11 mouse cellular contexts compared by ENCODE assay signal in genomic region chr16:10905661-10906113, GRCm38 (mm10).
DNase-seq lines count a peak whose midpoint lies in the region; ATAC-seq and TF ChIP-seq lines count a peak whose summit lies in the region.
"Had no signal": no experiment of that assay in that cellular context is flagged by ENCODE, and none has a peak within 500 bp of the region (broad histone marks: within the 10 kb centered on the region; RNA-seq: fewer than 3 reads in every experiment).

No protein-coding gene starts in this region.

- no peaks in the 10 kb centered on the region for H3K36me3 ChIP-seq in forebrain, embryonic 15.5 days
- H3K36me3 ChIP-seq: embryonic facial prominence, embryonic 15.5 days had no signal

- no peaks in the 10 kb centered on the region for H3K27me3 ChIP-seq in cerebellum, adult 2 months (ENCODE audit: control insufficient read depth, insufficient read depth, low read length)
- H3K27me3 ChIP-seq in forebrain, embryonic 15.5 days: no peaks in the 10 kb centered on the region
- H3K27me3 ChIP-seq: embryonic facial prominence, embryonic 15.5 days had no signal

- no peak overlapping the region for H3K4me2 ChIP-seq in forebrain, embryonic 15.5 days (replicated peaks)
- H3K4me2 ChIP-seq: embryonic facial prominence, embryonic 15.5 days had no signal

- no peak overlapping the region for H3K27ac ChIP-seq in cerebellum, adult 2 months (ENCODE audit: insufficient read depth, low read length)
- no peak overlapping the region for H3K27ac ChIP-seq in forebrain, embryonic 15.5 days (replicated peaks)
- H3K27ac ChIP-seq: embryonic facial prominence, embryonic 15.5 days had no signal

- H3K4me1 ChIP-seq in cerebellum, adult 2 months (ENCODE audit: control insufficient read depth, insufficient read depth, low read length): no peaks in the 10 kb centered on the region; the same call in 1 of the 2 replicates
- H3K4me1 ChIP-seq in forebrain, embryonic 15.5 days: no peaks in the 10 kb centered on the region

- no peak for TF ChIP-seq CTCF in cerebellum, adult 2 months (IDR thresholded peaks at IDR 0.05; ENCODE audit: borderline replicate concordance, insufficient read depth, low read depth, low read length)

- peak; percentile 19 for DNase-seq in CD4-positive, CD25-positive, alpha-beta regulatory T cell, adult 2 months (ENCODE audit: low read depth, low spot score)
- DNase-seq in retina, postnatal 1 day: peak; percentile 60
- no peak for DNase-seq in retina, embryonic 14.5 days (ENCODE audit: low spot score)
- DNase-seq in mesoderm, embryonic 11.5 days (ENCODE audit: low read depth, low spot score): peak; percentile 21
- DNase-seq in cerebellum, adult 2 months: no peak
- no peak for DNase-seq in gastrocnemius, postnatal 25 days
- DNase-seq: kidney, adult 9 months; right cerebral cortex, postnatal 25 days had no signal

- H3K9me3 ChIP-seq in forebrain, embryonic 15.5 days: no peaks in the 10 kb centered on the region
- H3K9me3 ChIP-seq: embryonic facial prominence, embryonic 15.5 days had no signal

- TF ChIP-seq POLR2A in cerebellum, adult 2 months (IDR thresholded peaks at IDR 0.05; ENCODE audit: borderline replicate concordance, insufficient read depth, low read length): no peak

- H3K9ac ChIP-seq in forebrain, embryonic 15.5 days (replicated peaks): no peak overlapping the region
- H3K9ac ChIP-seq: embryonic facial prominence, embryonic 15.5 days had no signal

- WGBS in cerebellum, adult 2 months: 71% methylated on average over 5 of the region's 5 CpGs
- 77% methylated on average over 5 of the region's 5 CpGs for whole genome bisulfite sequencing in forebrain, embryonic 15.5 days

- no peak for ATAC-seq in CD4-positive, CD25-positive, alpha-beta regulatory T cell, adult 4 months
- ATAC-seq in forebrain, embryonic 15.5 days (replicated peaks): no peak

- no peak overlapping the region for H3K4me3 ChIP-seq in cerebellum, adult 2 months (replicated peaks; ENCODE audit: insufficient read depth, low read depth, low read length)
- H3K4me3 ChIP-seq in forebrain, embryonic 15.5 days: no peak overlapping the region
- H3K4me3 ChIP-seq: embryonic facial prominence, embryonic 15.5 days had no signal

Comparison
In these comparisons a context has a peak if more than half of its experiments do, and no peak if none do; other contexts are left out.
1. DNase-seq: peak in CD4-positive, CD25-positive, alpha-beta regulatory T cell, adult 2 months (single experiment), retina, postnatal 1 day (single experiment) and mesoderm, embryonic 11.5 days (single experiment); none in retina, embryonic 14.5 days (single experiment), cerebellum, adult 2 months (0 of 2) and gastrocnemius, postnatal 25 days (single experiment).